Mouse (Mus musculus) right cerebral cortex, postnatal 4 days (tissue): ENCODE measurements around the gene Slc30a2.
"Not testable (repeated sequence)": the region's sequence is repeated elsewhere in the genome, so short reads cannot be mapped to it uniquely, and the experiment has no call there.

Source experiments
- DNase-seq: peaks from one replicate; pipeline ENCODE4 v3.0.0-alpha.2; 2022

Gene Slc30a2

DNA sequence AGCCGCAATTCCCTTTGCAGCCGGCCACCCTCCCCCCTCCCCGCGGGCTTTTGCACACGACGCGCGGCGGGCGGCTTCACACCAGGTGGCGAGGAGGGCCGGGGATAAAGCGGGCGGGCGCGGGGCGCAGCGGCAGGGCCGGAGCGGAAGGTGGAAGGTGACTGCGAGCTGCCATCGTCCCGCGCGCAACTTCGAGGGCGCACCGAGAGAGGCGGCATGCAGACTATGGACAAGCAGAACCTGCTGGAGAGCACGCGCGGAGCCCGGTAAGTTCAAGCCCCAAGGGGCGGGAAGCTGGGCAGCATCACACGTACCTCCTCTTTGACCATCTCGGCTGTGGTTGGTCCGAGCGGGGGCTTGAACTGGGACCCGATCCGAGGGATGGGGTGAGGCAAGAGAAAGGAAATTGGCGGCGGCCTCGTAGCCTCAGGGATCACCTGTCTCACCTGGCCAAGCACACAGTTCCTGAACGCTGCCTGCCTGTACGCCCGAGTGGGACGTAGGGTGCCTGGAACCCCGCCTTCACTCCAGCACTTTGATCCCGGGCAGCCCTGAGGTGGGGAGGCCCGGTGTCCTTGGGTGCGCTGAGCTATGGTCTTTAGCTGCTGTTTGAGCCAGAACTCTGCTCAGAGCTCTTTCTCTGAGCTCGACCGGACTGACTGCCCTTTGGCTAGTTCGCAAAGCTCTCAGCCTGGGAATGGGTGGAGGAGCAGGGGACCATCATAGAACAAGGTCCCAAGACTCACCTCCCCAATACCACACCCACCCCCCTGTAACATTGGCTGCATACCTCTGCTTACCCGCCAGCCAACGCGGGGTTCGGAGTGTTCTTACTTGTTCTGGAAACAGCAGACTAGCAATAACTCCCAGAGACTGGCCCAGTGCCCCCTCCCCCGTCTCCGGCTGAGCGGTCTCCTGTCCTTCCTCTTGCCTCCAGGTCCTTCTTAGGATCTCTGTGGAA lies at the start of gene Slc30a2:
Slc30a2 (plus strand) TSS at position 111 of the 961 bp plus-strand sequence.
- no peak for DNase-seq

DNA sequence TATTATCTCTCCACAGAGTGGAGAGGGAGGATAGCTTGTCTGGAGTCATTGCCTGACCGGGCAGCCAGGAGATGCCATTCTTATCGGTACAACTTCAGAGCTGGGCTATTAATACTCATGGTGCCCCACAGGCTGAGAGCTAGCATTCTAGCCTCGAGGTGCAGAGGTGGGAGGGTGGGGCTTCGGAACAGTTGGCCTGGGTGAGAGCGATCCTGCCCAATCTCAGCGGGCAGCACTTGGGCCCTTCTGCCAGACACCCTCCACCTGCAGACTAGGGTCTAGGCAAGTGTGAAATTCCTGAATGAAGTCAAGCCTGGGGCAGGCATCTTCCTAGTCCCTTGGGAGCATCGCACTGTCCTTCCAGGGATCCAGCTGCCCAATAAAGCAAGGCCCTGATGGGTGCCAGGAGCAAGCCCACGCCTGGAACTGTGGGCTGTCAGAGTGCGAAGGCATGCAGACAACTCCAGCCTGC lies 49.3 kb upstream of the Slc30a2 start:
- DNase-seq = no peak

DNA sequence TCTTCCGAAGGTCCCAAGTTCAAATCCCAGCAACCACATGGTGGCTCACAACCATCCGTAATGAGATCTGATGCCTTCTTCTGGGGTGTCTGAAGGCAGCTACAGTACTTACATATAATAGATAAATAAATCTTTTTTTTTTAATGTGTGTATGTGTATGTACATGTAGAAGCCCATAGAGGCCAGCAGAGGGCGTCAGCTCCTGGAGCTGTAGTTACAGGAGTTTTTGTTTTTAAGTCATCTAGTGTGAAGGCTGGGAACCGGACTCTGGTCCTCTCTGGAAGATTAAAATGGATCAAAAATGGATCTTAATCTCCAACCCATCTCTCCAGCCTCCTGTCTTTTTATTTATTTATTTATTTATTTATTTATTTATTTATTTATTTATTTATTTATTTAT lies 46.9 kb upstream of the Slc30a2 start:
- DNase-seq = not testable (repeated sequence)

DNA sequence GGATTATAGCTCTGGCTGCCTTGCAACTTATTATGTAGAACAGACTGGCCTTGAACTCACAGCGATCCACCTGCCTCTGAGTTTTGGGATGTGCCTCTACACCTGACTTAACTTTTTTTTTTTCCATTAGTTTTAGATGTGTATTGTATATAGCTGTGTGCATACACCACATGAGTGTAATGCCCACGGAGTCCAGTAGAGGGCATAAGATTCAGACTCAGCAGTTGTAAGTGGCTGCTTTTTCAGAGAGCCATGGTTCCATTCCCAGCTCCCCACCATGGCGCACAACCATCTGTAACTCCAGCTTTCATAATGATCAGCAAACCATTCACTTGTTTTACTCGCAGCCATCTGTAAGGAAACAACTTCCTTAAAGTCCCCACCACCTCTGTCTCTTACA lies 46.5 kb upstream of the Slc30a2 start:
- DNase-seq = no peak

DNA sequence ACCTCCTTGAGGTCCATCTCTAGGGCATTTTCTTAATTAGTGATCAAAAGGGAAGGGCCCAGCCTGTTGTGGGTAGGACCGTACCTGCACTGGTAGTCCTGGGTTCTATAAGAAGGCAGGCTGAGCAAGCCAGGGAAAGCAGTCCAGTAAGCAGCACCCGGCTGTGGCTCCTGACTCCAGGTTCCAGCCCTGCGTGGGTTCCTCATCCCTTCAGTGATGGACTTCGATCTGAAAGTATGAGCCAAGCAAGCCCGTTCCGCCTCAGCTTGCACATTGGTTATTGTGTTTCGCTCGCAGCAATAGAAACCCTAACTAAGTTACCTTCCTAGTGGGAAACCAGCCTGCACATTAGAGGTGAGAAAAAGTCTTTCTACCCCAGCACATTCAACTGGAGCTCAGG lies 45.6 kb upstream of the Slc30a2 start:
- DNase-seq = no peak

DNA sequence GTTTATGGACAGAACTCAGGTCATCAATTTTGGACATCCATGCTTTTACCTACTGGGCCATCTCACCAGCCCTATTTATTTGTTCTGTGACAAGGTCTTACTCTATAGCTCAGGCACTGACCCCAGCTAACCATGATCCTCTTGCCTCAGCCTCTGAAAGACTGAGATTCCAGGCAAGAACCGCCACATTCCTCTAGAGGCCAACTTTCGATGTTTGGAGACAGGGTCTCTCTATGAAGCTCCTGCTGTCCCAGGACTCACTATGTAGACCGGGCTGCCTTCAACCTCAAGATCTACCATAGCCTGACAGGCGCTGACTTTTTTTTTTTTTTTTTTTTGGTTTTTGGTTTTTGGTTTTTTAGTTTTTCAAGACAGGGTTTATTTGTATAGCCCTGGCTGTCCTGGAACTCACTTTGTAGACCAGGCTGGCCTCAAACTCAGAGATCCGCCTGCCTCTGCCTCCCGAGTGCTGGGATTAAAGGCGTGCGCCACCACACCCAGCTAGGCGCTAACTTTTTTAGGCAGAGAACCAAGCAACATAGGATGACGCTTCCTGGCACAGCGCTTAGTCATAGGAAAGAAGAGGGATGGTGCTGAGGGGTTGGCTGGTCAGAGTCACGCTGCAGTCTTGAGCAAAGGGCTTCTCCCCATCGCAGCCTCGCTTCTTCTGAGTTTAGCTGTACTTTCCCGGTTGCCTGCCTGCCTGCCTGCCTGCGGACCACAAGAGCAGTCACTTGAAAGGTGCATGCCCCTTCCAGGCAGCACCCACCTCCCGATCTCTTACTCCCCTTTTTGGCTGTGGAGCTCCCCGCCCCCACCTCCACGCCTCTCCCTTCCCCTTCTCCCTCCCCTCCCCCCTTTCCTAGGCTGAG lies 44.1 kb upstream of the Slc30a2 start:
- no peak for DNase-seq

DNA sequence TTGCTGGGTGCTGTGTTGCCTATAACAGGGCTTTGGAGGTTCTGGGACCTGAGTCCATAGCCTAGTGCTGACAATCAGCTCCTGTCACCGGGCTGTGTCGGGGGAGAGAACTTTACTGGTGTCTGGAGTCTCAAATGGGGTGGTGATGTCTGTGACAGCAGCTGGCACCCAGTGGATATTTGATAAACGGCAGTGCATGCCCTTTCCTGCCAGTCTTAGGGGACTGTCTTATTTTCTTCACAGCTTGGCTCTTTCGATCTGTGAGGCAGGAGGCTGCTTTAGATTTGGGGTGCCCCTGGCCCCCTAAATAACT lies 43.5 kb upstream of the Slc30a2 start:
- DNase-seq = no peak

DNA sequence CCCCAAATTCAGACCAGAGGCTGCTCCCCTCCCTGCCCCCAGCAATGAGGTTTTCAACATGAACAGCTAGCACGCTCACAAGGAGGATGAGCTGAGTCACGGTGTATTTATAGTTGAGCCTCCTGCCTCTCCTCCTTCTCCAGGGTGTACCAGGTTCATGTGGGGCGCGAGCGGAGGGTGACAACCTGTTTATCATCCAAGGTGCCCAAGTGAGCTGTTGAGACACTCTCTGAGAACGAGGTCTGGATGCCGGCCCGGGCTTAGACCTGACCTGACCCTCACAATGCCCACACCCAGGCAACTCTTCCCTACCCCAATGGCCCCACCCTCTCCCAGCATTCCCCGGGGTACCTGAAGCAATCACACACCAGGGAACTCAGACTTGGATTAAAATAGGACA lies 42.7 kb upstream of the Slc30a2 start:
- no peak for DNase-seq

DNA sequence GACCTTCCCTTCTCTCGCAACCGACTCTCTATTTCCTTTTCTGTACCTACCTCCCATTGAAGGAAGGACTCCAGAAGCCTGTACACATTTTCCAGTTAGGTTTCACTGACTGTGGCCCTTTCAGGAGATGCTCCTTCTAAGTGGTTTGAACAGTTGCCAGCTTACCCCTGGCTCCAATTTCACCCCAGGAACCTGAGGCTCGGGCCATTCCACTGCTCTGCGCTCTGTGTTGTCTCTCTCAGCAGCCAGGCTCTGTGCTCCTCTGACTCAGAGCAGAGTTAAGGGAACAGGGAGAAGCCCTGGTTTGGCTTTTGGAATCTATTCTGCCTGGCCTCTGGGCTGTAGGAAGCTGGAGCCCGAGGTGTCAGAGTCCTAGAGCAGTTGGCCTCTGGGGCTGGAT lies 40.9 kb upstream of the Slc30a2 start:
- DNase-seq = no peak

DNA sequence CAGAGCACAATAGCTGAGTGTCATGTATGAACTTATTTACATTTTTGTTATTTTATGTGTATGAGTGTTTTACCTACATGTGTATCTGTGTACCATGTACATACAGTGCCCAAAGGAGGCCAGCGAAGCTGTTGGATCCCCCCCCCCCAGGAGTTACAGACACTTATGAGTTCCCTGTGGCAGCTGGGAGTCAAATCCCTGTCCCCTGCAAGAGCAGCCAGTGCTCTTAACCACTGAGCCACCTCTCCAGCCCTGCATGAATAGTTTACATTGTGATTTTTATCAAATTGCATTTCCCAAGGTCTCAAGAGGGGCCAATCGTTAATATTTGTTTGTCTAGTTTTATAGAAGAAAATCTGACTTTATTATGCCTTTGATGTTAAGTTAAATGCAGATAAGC lies 36.0 kb upstream of the Slc30a2 start:
- no peak for DNase-seq

DNA sequence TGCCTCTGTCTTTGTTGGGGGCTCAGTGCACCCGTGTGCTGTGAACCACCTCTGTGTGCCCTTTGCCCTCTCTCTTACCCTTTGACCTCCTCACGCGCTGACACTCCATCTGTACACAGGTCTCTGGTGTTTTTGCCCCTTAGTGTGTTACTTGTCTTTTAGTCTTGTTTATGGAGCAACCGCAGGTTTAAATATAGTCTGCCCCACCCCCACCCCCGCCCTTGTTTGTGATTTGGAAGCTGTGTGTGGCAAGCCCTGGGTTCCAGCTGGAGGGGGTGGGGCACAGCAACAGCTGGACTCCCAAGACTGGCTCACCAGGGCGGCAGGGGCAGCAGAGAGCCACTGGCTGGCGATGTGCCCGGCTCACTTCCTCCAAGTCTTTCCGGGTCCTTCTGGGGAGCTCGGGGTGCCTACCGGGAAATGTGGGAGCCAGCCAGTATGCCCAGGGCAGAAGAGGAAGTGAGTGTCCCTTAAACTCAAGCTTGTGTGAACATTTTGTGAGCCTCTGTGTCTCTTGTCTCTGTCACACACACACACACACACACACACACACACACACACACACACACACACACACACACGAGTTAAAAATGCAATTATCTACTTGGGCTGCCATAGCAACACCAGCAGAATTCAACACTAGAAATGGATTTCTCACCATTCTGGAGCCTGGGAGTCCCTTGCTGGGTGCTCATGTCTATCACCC lies 35.5 kb upstream of the Slc30a2 start:
- DNase-seq = peak; percentile 79

DNA sequence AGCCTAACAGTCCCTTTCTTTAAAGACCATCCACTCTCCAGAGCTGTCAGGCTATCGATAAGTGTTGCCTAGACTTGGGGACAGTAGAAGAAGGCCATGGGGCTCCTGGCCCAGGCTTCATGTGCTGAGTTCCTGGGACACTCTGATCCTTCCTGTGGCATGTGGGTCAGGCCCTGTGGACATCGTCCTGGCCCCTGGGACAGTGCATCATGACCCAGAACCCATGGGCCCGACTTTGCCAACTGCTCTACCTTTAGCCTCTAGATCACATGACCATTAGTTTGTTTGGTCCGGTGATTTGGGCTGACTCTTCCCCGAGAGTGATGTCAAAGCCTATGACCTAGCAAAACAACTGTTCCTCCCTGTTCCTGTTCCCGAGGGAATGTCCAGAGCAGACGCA lies 32.9 kb upstream of the Slc30a2 start:
- no peak for DNase-seq

DNA sequence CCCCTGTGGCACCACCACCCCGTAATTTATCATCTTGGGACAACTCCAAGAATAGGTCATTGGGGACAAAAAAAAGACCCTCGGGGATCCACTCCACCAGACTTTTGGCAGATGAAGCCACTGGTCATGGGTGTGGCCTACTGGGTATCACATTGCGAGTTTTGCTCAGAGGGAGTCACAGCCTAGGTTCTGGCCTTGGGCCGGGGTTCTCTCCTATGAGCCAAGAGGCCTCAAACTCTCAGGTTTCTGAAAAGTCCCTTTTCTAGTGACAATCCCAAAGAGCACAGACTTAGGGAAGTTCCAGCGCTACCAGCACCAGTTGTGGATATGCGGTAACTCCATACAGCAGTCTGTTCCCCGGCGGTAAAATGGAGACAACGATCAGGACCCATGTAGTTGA lies 32.3 kb upstream of the Slc30a2 start:
- DNase-seq = no peak

DNA sequence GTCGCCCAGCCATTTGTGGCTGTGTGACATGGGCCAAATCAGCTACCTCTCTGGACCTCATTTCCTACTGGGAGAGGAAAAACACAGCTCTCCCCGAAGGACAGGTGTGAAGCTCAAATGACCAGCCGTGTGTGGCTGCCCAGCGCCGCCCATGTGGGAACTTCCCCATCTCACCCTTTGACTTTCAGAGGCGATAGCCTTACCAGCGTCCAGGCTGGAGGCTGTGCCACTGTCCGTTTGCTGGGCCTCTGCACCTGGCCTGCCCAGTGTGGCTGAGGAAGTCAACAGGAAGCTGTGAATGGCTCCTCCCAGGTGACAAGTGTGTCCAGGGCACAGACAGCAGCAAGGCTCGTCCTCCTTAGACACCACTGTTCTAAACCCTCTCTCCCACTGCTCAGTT lies 31.2 kb upstream of the Slc30a2 start:
- no peak for DNase-seq

DNA sequence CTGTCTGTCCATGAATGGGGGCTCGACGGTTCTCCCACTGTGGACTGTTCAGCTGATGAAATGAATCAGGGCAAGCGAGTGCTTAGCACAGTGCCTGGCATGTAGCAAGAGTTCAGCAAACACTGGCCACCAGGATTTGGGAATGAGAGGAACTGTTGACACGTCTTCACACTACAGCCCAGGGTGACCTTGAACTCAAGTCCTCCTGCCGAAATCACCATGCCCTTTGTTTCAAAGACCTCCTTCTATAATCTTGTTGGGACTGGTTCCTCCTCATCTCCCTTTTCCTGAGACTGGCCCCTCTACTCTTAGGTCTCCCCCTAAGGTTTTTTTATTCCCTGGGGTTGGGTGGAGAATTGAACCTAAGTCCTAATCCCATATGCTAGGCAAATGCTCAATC lies 30.6 kb upstream of the Slc30a2 start:
- no peak for DNase-seq

DNA sequence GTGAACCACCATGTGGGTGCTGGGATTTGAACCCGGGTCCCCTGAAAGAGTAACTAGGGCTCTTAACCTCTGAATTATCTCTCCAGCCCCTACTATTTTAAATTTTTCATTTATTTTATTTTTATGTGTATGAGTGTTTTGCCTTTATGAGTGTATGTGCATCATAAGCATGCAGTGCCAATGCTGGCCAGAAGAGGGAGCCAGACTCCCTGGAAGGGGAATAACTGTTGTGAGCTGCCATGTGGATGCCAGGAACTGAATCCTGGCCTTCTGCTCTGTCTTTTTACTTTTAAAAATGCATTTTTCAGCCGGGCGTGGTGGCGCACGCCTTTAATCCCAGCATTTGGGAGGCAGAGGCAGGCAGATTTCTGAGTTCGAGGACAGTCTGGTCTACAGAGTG lies 30.1 kb upstream of the Slc30a2 start:
- no peak for DNase-seq

DNA sequence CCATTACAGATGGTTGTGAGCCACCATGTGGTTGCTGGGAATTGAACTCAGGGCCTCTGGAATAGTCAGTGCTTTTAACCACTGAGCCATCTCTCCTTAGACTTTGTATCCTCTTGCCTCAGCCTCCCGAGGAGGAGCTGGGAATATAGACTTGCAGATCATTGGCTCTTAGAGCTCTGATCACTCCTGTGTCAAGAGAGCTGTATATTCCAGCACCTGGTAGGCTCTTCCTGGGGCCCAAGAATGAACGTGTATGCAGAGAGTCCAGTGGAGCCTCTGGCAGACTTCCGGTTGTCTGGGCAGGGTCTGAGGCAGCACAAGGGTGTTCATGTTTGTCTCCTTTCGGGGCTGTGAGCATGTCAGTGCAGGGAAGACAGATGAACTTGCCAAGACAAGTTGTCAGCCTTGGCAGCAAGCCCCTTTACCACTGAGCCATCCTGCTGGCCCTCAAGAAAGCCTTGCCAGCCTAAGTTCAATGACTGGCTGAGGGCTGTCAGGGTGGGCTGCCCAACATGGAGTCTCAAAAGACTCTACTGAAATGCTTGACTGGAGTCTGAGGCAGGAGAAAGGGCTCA lies 28.8 kb upstream of the Slc30a2 start:
- no peak for DNase-seq

DNA sequence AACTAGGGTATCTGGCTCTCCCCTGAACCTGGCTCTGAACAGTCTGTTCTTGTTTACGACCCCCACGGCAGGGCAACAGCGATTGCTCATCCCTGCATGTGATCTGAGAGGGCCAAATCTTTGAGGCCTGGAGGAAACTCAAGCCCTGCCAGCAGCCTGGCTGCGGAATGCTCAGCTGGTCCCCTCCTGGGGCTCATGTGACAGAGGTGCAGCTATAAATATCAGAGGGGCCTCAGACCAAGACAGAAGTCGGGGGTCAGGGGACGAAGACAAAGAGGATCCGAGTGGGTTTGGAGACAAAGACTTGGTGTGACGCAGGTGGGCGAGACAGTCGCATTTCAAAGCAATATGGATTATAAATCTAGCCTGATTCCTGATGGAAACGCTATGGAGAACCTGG lies 28.1 kb upstream of the Slc30a2 start, which contains the start of gene Trim63:
Trim63 (plus strand) TSS at position 245 of the 400 bp plus-strand sequence.
- DNase-seq = no peak

DNA sequence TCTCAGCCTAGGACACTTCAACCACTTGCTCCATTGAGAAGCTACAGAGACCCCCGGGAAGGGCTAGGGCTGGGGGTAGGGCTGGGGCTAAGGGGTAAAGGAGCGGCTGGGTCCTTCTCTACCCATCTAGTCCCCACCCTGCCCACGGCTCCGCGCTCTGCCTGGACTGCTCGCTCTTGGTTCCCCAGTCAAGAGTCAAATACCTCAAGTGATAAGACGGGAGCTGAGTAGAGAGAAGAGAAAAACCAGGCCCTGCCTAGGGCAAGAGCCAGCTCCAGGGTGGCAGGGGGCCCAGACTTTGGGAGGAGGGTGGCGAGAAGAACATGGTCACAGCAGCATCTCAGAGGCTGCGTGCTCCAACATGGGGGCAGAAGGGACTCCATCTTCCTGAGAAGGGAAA lies 27.5 kb upstream of the Slc30a2 start:
- DNase-seq = no peak

DNA sequence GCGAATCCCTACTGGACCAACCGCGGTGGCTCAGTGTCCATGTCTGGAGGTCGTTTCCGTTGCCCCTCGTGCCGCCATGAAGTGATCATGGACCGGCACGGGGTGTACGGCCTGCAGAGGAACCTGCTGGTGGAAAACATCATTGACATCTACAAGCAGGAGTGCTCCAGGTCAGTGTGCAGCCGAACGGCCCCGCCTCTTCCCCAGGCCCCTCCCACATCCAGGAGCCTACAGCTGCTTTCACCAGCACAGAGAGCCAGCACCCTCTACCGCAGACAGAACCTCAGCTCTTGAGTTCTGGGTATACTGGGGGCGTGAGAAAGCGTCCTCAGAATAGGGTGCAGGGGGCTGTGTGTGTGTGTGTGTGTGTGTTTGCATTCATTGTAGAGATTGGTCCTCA lies 26.6 kb upstream of the Slc30a2 start:
- no peak for DNase-seq

DNA sequence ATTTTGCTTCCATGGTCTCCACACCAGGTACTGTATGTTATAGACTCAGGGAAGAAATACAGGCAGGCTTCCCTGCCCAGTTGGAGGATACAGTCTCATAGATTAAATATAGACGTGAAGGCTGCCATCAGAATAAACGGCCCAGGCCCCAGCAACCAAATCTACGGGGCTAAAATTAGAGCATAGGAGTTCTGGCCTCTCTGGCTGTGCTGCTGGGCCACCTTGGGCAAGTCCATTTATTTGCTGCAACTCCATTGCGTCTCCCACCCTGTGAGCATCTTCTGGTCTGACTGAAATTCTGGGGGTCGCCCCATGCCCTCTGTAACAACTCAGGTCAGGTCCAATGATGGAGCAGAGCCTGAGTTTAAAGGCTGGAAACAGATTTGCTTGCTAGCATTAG lies 23.9 kb upstream of the Slc30a2 start:
- no peak for DNase-seq

DNA sequence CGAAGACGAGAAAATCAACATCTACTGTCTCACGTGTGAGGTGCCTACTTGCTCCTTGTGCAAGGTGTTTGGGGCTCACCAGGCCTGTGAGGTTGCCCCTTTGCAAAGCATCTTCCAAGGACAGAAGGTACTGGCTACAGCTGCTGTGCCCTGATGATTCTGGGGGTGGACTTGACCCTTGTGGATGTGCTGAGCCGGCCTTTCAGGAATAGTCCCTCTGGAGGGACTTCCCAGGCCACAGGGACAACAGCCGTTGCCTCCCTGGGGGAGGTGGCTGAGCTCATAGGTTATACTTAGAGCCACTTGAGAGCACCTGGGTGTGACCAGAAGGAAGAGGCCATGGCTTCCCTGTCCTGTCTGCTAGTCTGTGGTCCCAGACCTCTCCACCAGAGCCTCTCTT lies 23.3 kb upstream of the Slc30a2 start:
- no peak for DNase-seq

DNA sequence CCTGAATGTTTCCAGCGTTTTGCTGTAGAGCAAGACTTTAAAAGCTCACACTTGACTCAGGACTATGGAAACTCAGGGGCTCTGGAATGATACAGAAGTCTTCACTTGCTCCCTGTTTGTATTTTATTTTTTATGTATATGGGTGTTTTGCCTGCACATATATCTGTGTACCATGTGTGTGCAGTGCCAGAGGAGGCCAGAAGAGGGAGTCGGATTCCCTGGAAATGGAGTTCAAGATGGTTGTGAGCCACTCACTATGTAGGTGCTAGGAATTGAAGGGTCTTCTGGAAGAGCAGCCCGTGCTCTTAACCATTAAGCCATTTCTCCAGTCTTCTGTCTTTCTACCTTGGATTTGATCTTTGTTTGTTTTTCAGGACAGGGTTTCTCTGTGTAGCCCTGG lies 21.5 kb upstream of the Slc30a2 start:
- no peak for DNase-seq
